Mouse (Mus musculus) embryonic facial prominence, embryonic 10.5 days (tissue): ENCODE measurements at regions not wholly inside any gene's neighbourhood (a gene's known extent, or its start where the extent isn't known, plus 50 kb on each side); places are given as distances from the start of the nearest gene placed in this dataset.

Source experiments
- DNase-seq: peaks from one replicate; pipeline ENCODE4 v3.0.0-alpha.2; 2017; ENCODE audit warnings: low spot score
- H3K27ac ChIP-seq: fragments of 300-500 bp; sonication (generic); replicated peaks from 2 replicates; pipeline ENCODE4 v1.5.1; 2016; ENCODE audit warnings: mild to moderate bottlenecking
- H3K27me3 ChIP-seq: fragments of 300-500 bp; sonication (generic); replicated peaks from 2 replicates; pipeline ENCODE4 v1.6.1; 2016; ENCODE audit warnings: low read depth, mild to moderate bottlenecking; ENCODE audit not compliant: poor library complexity, severe bottlenecking
- H3K36me3 ChIP-seq: fragments of 300-500 bp; sonication (generic); replicated peaks from 2 replicates; pipeline ENCODE4 v1.6.1; 2016; ENCODE audit warnings: mild to moderate bottlenecking, moderate library complexity
- H3K4me1 ChIP-seq: fragments of 300-500 bp; sonication (generic); 2 replicates; pipeline ENCODE4 v1.6.1; 2016
- H3K4me3 ChIP-seq: fragments of 300-500 bp; sonication (generic); 2 replicates; pipeline ENCODE4 v1.5.1; 2016; ENCODE audit warnings: mild to moderate bottlenecking, moderate library complexity
- H3K9me3 ChIP-seq: fragments of 300-500 bp; sonication (generic); 2 replicates; pipeline ENCODE4 v1.6.1; 2016; ENCODE audit warnings: mild to moderate bottlenecking
- WGBS: fragments of 180-500 bp; shearing (Covaris S2); methylation state at CpG from one replicate; pipeline ENCODE4 v1.1.7; 2016; 5-methylcytosine and 5-hydroxymethylcytosine counted together

DNA sequence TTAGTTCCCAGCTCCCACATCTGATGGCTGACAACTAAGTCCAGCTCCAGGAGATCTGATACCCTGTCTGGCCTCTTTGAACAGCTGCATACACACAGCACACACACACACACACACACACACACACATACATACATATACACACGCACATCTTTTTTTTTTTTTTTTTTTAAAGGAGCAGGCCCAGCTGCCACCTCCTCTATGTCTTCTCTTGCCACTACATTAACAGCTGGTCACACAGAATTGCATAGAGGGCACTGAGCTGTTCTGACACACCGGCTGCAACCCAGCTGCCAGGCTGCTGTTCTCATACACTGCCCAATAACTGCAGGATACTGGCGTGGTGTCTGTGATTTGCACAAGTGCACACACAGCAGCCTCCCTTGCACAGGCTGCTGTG lies 64.6 kb upstream of the Ctnnb1 start:
- Histone ChIP-seq H3K27me3 (no peaks in the 10 kb centered on the region), H3K27ac (no peak overlapping the region), H3K9me3 (no peaks in the 10 kb centered on the region), H3K4me1 (peaks cover 42% of the 10 kb centered on the region), H3K4me3 (no peak overlapping the region), H3K36me3 (no peaks in the 10 kb centered on the region)
- no peak for DNase-seq
- WGBS: 80% methylated on average over 3 of the region's 3 CpGs

DNA sequence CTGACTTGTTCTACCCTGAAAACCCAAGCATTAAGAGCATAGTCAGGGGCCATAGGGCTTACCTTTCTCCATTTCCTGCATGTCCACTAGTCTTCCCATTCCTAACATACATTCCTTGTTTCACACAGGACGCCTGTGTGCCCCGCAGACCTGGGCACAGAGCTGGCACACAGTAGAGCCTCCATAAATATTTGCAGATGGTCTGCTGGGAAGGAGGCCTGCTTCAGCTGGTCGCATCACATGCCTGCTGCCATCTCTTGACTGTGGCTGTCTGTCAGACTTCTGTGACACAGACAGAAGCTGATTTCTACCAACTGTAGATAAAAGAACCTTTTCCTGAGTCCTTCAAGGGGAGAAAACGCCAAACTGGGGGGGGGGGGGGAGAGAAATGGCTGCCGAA lies 62.8 kb upstream of the Ctnnb1 start:
- Histone ChIP-seq H3K9me3 (no peaks in the 10 kb centered on the region), H3K27me3 (no peaks in the 10 kb centered on the region), H3K27ac (peak overlapping the region; percentile 57; the same call in 1 of the 2 replicates), H3K36me3 (no peaks in the 10 kb centered on the region), H3K4me3 (no peak overlapping the region), H3K4me1 (peaks cover 48% of the 10 kb centered on the region)
- no peak for DNase-seq
- 49% methylated on average over 5 of the region's 5 CpGs for WGBS

DNA sequence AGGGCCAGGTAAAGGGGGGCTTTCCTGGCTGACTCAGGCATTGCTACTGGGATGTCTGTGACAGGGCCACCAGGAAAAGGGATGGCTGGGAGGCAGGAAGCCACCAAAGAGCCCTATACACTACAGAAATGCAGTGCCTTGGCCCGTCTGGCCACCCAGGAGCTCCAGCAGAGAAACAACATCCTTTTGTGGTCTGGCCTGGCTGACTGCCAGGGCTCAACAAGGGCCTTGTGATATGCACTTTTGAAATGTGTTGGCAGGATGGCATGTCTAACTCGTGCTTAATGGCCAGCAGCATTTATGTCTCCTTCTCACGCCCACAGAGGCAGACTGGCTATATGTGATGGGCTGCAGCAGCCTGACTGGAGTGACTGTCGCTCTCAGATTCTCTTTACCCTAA lies 62.3 kb upstream of the Ctnnb1 start:
- Histone ChIP-seq H3K4me1 (peaks cover 44% of the 10 kb centered on the region), H3K4me3 (no peak overlapping the region), H3K9me3 (no peaks in the 10 kb centered on the region), H3K27me3 (no peaks in the 10 kb centered on the region), H3K36me3 (no peaks in the 10 kb centered on the region), H3K27ac (peak overlapping the region; percentile 57)
- 41% methylated on average over 4 of the region's 4 CpGs for WGBS
- peak; percentile 38 for DNase-seq

DNA sequence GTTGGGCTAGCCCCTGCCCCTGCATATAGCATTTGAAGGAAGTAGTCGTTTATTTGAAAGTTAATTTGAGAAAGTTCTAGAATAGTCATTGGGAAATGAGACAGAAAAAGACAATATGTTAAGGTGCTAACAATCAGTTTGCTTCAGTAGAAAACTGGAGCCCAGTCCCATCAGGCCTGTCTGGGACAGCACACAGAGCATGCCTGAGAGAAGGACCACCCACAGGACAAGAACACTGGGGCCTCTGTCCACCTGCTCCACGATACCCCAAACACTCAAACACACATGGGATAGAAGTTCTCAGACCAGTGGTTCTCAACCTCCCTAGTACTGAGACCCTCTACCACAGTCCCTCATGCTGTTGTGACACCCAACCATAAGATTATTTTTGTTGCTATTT lies 61.2 kb upstream of the Ctnnb1 start:
- Histone ChIP-seq H3K36me3 (no peaks in the 10 kb centered on the region), H3K4me3 (no peak overlapping the region), H3K27ac (no peak overlapping the region), H3K9me3 (no peaks in the 10 kb centered on the region), H3K4me1 (peaks cover 37% of the 10 kb centered on the region), H3K27me3 (no peaks in the 10 kb centered on the region)
- WGBS: 73% methylated on average over 2 of the region's 2 CpGs
- no peak for DNase-seq

DNA sequence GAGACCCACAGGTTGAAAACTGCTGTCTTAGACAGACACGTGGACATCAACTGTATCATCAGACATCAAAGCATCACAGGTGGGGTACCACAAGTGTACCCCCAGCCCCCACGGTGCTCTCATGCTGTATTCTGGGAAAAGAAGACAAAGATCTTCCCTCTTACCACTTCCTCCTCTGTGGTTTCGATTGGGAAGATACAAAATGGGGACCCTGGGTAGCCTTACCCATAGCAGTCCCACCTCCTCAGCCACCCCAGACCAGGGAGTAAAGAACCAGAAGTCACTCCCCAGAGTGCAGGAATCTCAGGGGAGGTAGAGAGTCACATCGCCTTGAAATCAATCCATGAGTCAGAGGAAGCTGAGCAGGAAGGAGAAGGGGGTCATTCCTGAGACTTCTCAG lies 60.7 kb upstream of the Ctnnb1 start:
- Histone ChIP-seq H3K4me1 (peaks cover 37% of the 10 kb centered on the region), H3K36me3 (no peaks in the 10 kb centered on the region), H3K9me3 (no peaks in the 10 kb centered on the region), H3K4me3 (no peak overlapping the region), H3K27ac (no peak overlapping the region), H3K27me3 (no peaks in the 10 kb centered on the region)
- DNase-seq: no peak
- 84% methylated on average over 4 of the region's 4 CpGs for WGBS

DNA sequence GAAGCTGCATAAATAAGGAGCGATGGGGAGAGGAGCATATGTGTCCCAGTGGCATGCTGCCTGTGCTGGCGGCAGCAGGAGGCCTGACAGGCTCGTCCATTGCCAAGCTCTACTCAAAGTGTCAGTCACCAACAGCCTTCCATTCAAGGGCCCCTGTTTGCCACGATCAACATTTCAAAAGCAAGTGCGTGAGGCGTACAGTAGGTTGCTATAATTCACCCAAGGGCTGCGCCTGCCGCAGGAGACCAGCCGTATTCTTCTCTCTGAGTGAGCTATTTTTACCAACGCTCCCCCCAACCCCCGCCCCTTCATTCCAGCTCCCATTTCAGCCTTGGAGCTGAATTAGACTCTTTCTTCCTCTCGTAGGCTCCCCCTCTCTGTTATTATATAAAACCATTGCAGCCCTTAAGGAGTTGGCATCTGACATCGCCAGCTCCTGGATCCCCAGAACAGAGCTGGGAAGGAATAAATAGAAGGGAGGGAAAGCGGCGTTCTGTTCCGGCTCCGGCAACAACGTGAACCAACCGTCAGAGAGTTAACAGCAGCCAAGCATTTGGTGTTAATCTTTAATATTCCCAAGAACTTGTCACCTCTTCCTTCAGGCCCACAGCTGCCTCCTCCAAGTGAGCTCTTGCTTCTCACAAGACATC lies 59.5 kb upstream of the Ctnnb1 start:
- no peak overlapping the region for H3K4me3 ChIP-seq
- DNase-seq: no peak
- 47% methylated on average over 19 of the region's 19 CpGs for WGBS
- H3K27me3 ChIP-seq: no peaks in the 10 kb centered on the region
- H3K9me3 ChIP-seq: no peaks in the 10 kb centered on the region
- H3K36me3 ChIP-seq: no peaks in the 10 kb centered on the region
- H3K27ac ChIP-seq: peak overlapping the region; percentile 21; the same call in 1 of the 2 replicates
- H3K4me1 ChIP-seq: peaks cover 32% of the 10 kb centered on the region

DNA sequence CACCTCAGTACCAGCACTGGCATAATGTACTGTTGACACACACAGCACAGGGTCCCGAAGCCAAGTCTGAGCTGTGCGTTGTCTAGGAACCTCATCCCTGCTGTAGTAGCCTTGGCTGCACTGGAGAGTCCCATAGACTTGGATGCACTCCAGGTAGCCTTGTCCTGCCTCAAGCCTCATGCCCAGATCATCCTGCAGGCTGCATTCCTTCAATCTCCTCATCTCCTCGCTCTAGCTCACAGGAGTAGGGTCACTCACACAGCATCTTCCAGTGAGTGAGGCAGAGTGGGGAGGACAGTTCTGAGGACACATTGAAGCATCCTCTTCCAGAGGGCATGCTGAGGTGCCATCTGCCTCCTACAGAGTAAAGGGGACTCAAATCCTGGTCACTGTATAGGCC lies 55.7 kb upstream of the Ctnnb1 start:
- Histone ChIP-seq H3K4me3 (no peak overlapping the region), H3K27me3 (no peaks in the 10 kb centered on the region), H3K9me3 (no peaks in the 10 kb centered on the region), H3K27ac (no peak overlapping the region), H3K36me3 (no peaks in the 10 kb centered on the region), H3K4me1 (peaks cover 15% of the 10 kb centered on the region)
- 92% methylated on average over 3 of the region's 3 CpGs for WGBS
- no peak for DNase-seq

DNA sequence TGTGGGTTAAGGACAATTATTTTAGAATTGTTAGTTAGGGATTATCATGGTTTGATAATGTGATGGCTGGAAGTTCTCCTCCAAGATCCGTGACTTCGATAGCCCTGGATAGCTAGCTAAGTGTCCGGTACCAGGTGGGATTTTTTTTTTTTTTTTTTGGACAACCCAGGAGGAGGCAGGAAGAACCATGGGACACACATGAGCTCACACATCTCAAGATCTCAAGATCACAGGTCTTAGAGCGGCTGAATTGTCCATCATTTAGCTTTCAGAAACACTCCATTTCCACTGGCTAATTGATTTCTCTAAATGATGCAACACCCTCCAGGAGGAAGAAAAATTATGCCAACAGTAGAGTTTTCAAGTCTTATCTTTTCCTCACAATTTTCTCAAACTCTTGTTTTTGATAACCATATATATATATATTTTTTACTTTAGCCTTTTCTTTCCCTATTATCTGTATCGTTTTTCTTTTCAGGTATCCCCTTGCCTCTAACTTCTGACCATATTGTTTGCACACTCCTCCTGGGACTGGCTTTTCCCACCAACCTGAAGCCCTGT lies 54.5 kb upstream of the Ctnnb1 start:
- Histone ChIP-seq H3K27ac (no peak overlapping the region), H3K4me1 (peaks cover 11% of the 10 kb centered on the region), H3K4me3 (no peak overlapping the region), H3K27me3 (no peaks in the 10 kb centered on the region), H3K36me3 (no peaks in the 10 kb centered on the region), H3K9me3 (no peaks in the 10 kb centered on the region)
- WGBS: 92% methylated on average over 5 of the region's 5 CpGs
- no peak for DNase-seq

DNA sequence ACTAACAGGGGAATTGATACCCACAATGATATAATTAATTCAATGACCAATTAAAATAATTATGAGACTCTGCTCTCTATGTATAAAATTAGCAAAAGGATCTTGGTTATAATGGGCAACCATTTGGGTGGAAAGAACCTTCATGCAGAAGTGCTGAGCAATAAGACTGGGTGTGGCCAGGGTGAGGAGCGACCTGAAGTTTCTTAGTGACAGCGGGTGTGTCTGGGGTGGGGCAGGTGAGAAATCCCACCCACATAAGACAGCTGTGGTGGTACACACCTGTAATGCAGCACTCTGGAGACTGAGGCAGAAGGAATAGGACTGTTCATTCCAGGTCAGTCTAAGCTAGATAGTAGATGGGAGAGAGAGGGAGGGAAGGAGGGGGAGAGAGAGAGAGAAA lies 51.9 kb upstream of the Ctnnb1 start:
- Histone ChIP-seq H3K4me3 (no peak overlapping the region), H3K9me3 (no peaks in the 10 kb centered on the region), H3K27me3 (no peaks in the 10 kb centered on the region), H3K27ac (no peak overlapping the region), H3K4me1 (no peaks in the 10 kb centered on the region; the same call in 1 of the 2 replicates), H3K36me3 (no peaks in the 10 kb centered on the region)
- DNase-seq: no peak
- 87% methylated on average over 2 of the region's 2 CpGs for WGBS
